Mouse (Mus musculus) embryonic facial prominence, embryonic 15.5 days (tissue): ENCODE data around the gene Tmem81. TPM values are rescaled to one million over a fixed set of nuclear protein-coding genes. Genes with fewer than 3 reads are reported as not detected.

Source experiments
- ATAC-seq: fragments of 200-750 bp; cut with Nextera tagmentation; 2 replicates; pipeline ENCODE4 v1.8.0; 2017; ENCODE audit warnings: low read depth, moderate TSS enrichment; ENCODE audit not compliant: insufficient number of reproducible peaks, low FRiP score, low TSS enrichment
- H3K27ac ChIP-seq: fragments of 300-500 bp; sonication (generic); replicated peaks from 2 replicates; pipeline ENCODE4 v1.5.1; 2015; ENCODE audit warnings: mild to moderate bottlenecking, inconsistent platforms
- H3K27me3 ChIP-seq: fragments of 300-500 bp; sonication (generic); 2 replicates; pipeline ENCODE4 v1.6.1; 2015; ENCODE audit warnings: inconsistent platforms
- H3K36me3 ChIP-seq: fragments of 300-500 bp; sonication (generic); 2 replicates; pipeline ENCODE4 v1.6.1; 2015; ENCODE audit warnings: mild to moderate bottlenecking, inconsistent platforms
- H3K4me1 ChIP-seq: fragments of 300-500 bp; sonication (generic); 2 replicates; pipeline ENCODE4 v1.6.1; 2015; ENCODE audit warnings: inconsistent platforms
- H3K4me2 ChIP-seq: fragments of 300-500 bp; sonication (generic); replicated peaks from 2 replicates; pipeline ENCODE4 v1.6.1; 2015; ENCODE audit warnings: mild to moderate bottlenecking, inconsistent platforms
- H3K4me3 ChIP-seq: fragments of 300-500 bp; sonication (generic); replicated peaks from 2 replicates; pipeline ENCODE4 v1.5.1; 2015; ENCODE audit warnings: mild to moderate bottlenecking, inconsistent platforms
- H3K9ac ChIP-seq: fragments of 300-500 bp; sonication (generic); 2 replicates; pipeline ENCODE4 v1.6.1; 2015; ENCODE audit warnings: inconsistent platforms
- H3K9me3 ChIP-seq: fragments of 300-500 bp; sonication (generic); replicated peaks from 2 replicates; pipeline ENCODE4 v1.6.1; 2016; ENCODE audit warnings: inconsistent platforms
- WGBS: fragments of 180-500 bp; shearing (Covaris S2); methylation state at CpG from one replicate; pipeline ENCODE4 v1.1.7; 2015; 5-methylcytosine and 5-hydroxymethylcytosine counted together
- polyA plus RNA-seq: library from polyadenylated mRNA; unstranded; fragments of >200 nt; fragmentation: Nextera tagmentation; extraction: Ambion mirVana; gene quantifications from 2 replicates; pipeline ENCODE4 v1.2.1, GENCODE M21; 2015

The Tmem81 gene
- polyA plus RNA-seq, 1 experiment from 2014 or later = 1.9 TPM

DNA sequence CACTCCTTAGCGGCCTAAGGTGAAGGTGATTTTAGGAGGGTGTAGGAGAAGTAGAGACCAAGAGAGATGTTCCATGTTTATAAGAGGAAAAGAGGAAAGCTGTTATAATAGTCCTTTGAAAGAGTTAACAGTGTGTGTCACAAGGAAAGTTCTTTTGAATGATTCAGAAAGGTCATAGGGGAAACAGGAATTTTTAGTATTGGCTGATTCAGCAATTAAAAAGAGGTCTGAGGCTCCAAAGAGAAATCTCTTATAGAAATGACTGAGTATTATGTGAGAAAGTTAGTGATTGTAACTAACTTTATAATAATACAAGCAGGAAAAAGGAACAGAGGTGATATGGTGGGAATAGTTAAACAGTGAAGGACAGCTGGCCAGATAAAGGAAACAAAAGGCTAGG is 26.6 kb upstream of the Tmem81 start:
- WGBS = 93% methylated on average over 1 of the region's 1 CpGs
- no peak for ATAC-seq

DNA sequence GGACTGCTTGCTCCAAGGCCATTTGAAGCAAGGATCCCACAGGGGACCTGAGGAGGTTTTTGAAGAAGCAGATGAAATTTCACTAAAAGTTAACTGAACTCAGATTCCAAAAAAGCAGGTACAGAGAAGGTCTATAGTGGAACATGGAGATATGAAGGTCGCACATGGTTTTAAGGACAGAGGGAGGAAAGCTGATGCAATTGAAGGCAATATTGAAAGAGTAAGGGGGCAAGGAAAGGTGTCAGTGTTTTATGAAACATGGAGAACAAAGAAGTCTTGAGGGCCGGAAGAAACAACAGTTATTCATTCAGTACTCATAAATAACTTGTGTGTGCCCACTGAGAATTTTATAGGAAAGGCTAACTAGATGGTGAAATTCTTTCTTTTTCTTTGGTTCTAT is 24.4 kb upstream of the Tmem81 start:
- no peak overlapping the region for H3K4me3 ChIP-seq
- H3K4me1 ChIP-seq = peaks cover 14% of the 10 kb centered on the region
- ATAC-seq = no peak
- WGBS = 89% methylated on average over 2 of the region's 2 CpGs
- H3K9me3 ChIP-seq = no peaks in the 10 kb centered on the region
- H3K9ac ChIP-seq = no peak overlapping the region
- no peak overlapping the region for H3K27ac ChIP-seq
- H3K4me2 ChIP-seq = no peak overlapping the region
- peaks cover 5% of the 10 kb centered on the region; the same call in 1 of the 2 replicates for H3K36me3 ChIP-seq
- H3K27me3 ChIP-seq = no peaks in the 10 kb centered on the region

More for the DNA sequence above, 26.6 kb upstream of the Tmem81 start:
- H3K27me3 ChIP-seq = no peaks in the 10 kb centered on the region
- no peak overlapping the region for H3K9ac ChIP-seq
- H3K36me3 ChIP-seq = no peaks in the 10 kb centered on the region
- H3K4me2 ChIP-seq = no peak overlapping the region
- H3K4me3 ChIP-seq = no peak overlapping the region
- H3K27ac ChIP-seq = no peak overlapping the region
- peaks cover 14% of the 10 kb centered on the region for H3K4me1 ChIP-seq
- no peaks in the 10 kb centered on the region for H3K9me3 ChIP-seq

- no peak overlapping the region for H3K27ac ChIP-seq
- no peak for ATAC-seq
- whole genome bisulfite sequencing = 87% methylated on average over 3 of the region's 3 CpGs
These were observed 22.8 kb upstream of the Tmem81 start for GRCm38 (mm10) chr1:132483234-132483633.

GRCm38 (mm10) chr1:132483759-132484158 is 22.3 kb upstream of the Tmem81 start:
- H3K4me2 ChIP-seq = no peak overlapping the region
- 91% methylated on average over 6 of the region's 6 CpGs for WGBS
- no peaks in the 10 kb centered on the region for H3K27me3 ChIP-seq
- peaks cover 16% of the 10 kb centered on the region for H3K36me3 ChIP-seq
- H3K27ac ChIP-seq = no peak overlapping the region
- H3K4me1 ChIP-seq = peaks cover 5% of the 10 kb centered on the region; the same call in 1 of the 2 replicates
- ATAC-seq = no peak
- no peak overlapping the region for H3K4me3 ChIP-seq
- no peaks in the 10 kb centered on the region for H3K9me3 ChIP-seq
- H3K9ac ChIP-seq = no peak overlapping the region

More at GRCm38 (mm10) chr1:132483234-132483633, 22.8 kb upstream of the Tmem81 start:
- peaks cover 11% of the 10 kb centered on the region for H3K36me3 ChIP-seq
- no peak overlapping the region for H3K9ac ChIP-seq
- no peaks in the 10 kb centered on the region for H3K27me3 ChIP-seq
- no peak overlapping the region for H3K4me3 ChIP-seq
- no peaks in the 10 kb centered on the region for H3K9me3 ChIP-seq
- H3K4me2 ChIP-seq = no peak overlapping the region
- peaks cover 9% of the 10 kb centered on the region for H3K4me1 ChIP-seq

DNA sequence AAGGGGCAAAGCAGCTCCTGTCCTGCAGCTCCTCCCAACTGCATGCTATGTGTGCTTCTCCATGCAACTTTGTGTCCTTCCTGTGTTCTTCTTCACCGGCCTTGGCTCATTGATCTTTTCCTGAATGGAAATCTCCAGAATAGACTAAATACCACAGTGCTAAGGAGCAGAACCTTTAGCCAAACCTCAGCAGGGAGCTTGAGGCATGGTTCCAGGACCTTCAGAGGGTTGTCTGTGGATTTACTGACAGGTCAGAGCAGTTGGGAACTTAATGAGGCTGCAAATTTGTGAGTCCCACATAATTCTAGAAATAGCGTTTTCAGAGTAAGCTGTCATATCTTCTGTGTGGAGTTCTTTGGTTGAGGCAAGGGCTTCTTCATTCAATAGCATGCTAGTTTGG is 5.5 kb upstream of the Tmem81 start:
- Histone ChIP-seq H3K9me3 (no peaks in the 10 kb centered on the region), H3K27ac (no peak overlapping the region), H3K27me3 (no peaks in the 10 kb centered on the region), H3K4me1 (no peaks in the 10 kb centered on the region), H3K9ac (no peak overlapping the region), H3K36me3 (peaks cover 82% of the 10 kb centered on the region), H3K4me3 (no peak overlapping the region), H3K4me2 (no peak overlapping the region)
- no peak for ATAC-seq
- 97% methylated on average over 2 of the region's 2 CpGs for WGBS

DNA sequence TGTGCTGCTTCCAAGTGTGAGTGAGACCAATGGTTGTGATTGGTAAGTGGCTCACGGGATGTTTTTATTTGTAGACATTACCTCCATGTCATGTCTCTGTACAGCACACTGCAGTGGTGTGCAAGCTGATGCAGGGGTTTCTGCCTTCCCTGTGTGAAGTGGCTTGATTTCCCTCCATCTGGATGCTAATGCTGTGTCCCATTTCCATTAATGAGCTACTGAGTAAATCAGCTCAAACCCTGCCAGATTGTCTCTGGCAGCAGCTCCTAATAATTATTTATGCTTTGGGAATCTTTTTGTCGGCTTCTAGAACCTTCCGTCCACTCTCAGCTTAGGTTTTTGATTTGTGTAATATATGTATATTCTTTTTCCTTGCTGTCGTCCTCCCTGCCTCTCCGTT is 875 bp upstream of the Tmem81 start:
- H3K4me3 ChIP-seq = no peak overlapping the region
- H3K27ac ChIP-seq = no peak overlapping the region
- no peak overlapping the region for H3K9ac ChIP-seq
- no peaks in the 10 kb centered on the region for H3K4me1 ChIP-seq
- no peaks in the 10 kb centered on the region for H3K9me3 ChIP-seq
- ATAC-seq = no peak
- 92% methylated on average over 5 of the region's 5 CpGs for WGBS
- H3K4me2 ChIP-seq = no peak overlapping the region
- peaks cover 68% of the 10 kb centered on the region for H3K36me3 ChIP-seq
- H3K27me3 ChIP-seq = no peaks in the 10 kb centered on the region

- ATAC-seq = no peak
- Histone ChIP-seq H3K27me3 (no peaks in the 10 kb centered on the region), H3K9ac (no peak overlapping the region), H3K27ac (no peak overlapping the region), H3K4me1 (no peaks in the 10 kb centered on the region), H3K4me3 (no peak overlapping the region), H3K4me2 (no peak overlapping the region), H3K36me3 (peaks cover 53% of the 10 kb centered on the region), H3K9me3 (no peaks in the 10 kb centered on the region)
- WGBS = 90% methylated on average over 7 of the region's 7 CpGs
These were observed 626 bp downstream of the Tmem81 start for GRCm38 (mm10) chr1:132506656-132507055.

GRCm38 (mm10) chr1:132509771-132510170 is 3.7 kb downstream of the Tmem81 start:
- no peak for ATAC-seq
- H3K9me3 ChIP-seq = no peaks in the 10 kb centered on the region
- no peak overlapping the region for H3K4me3 ChIP-seq
- no peak overlapping the region for H3K4me2 ChIP-seq
- no peak overlapping the region for H3K9ac ChIP-seq
- no peaks in the 10 kb centered on the region for H3K4me1 ChIP-seq
- H3K27me3 ChIP-seq = no peaks in the 10 kb centered on the region
- peaks cover 29% of the 10 kb centered on the region for H3K36me3 ChIP-seq
- H3K27ac ChIP-seq = no peak overlapping the region
- WGBS = 80% methylated on average over 5 of the region's 5 CpGs

DNA sequence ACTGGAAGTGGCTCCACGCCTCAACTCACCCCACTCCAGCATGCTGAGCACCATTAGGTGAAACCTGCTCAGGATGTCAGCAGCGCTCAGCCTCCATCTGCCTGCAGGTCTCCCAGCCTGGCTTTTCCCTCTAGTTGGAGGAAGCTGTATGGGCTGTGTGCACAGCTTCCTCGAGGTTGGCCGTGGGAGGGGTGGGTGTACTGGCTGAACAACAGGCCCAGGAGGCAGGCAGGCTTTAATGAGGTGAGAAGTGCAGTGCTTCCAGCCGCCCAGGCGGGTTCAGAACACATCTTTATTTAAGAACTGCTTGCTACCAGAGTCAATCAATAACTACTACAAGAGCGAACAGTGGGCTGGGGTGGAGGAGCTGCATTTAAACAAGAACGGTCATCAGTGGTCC is 5.5 kb downstream of the Tmem81 start:
- no peak overlapping the region for H3K9ac ChIP-seq
- no peaks in the 10 kb centered on the region for H3K27me3 ChIP-seq
- H3K4me1 ChIP-seq = no peaks in the 10 kb centered on the region
- 61% methylated on average over 8 of the region's 8 CpGs for WGBS
- H3K4me2 ChIP-seq = no peak overlapping the region
- H3K36me3 ChIP-seq = peaks cover 19% of the 10 kb centered on the region
- H3K27ac ChIP-seq = no peak overlapping the region
- no peak overlapping the region for H3K4me3 ChIP-seq
- no peaks in the 10 kb centered on the region for H3K9me3 ChIP-seq
- no peak for ATAC-seq

- Histone ChIP-seq H3K36me3 (peaks cover 15% of the 10 kb centered on the region), H3K27me3 (no peaks in the 10 kb centered on the region), H3K4me2 (no peak overlapping the region), H3K4me1 (no peaks in the 10 kb centered on the region), H3K27ac (no peak overlapping the region), H3K9me3 (no peaks in the 10 kb centered on the region), H3K9ac (no peak overlapping the region), H3K4me3 (no peak overlapping the region)
- WGBS = 74% methylated on average over 8 of the region's 8 CpGs
- no peak for ATAC-seq
These were observed 6.1 kb downstream of the Tmem81 start for GRCm38 (mm10) chr1:132512106-132512505.

DNA sequence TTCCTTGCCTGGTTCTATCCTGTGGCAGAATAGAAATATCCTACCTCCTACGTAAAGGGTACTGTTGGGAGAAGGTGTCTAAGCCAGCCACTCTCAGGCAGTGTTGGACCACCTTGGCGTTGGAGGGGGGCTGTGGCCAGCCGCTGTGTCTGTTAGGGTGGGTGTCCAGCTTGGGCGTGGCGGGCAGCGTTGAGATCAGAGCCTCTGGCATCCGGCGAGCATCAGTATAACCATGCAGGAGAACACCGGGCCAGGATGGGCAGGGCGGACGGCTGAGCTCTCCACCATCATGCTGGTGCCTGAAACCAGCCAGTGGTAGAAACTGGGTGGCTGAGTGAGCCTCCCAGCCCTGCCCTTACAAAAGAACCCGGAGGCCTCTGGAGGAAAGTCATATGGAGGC is 9.3 kb downstream of the Tmem81 start:
- WGBS = 91% methylated on average over 12 of the region's 12 CpGs
- peaks cover 5% of the 10 kb centered on the region; the same call in 1 of the 2 replicates for H3K4me1 ChIP-seq
- H3K27me3 ChIP-seq = no peaks in the 10 kb centered on the region
- ATAC-seq = no peak
- no peaks in the 10 kb centered on the region for H3K9me3 ChIP-seq
- H3K27ac ChIP-seq = no peak overlapping the region
- no peaks in the 10 kb centered on the region for H3K36me3 ChIP-seq
- H3K4me3 ChIP-seq = no peak overlapping the region
- no peak overlapping the region for H3K9ac ChIP-seq
- H3K4me2 ChIP-seq = no peak overlapping the region

GRCm38 (mm10) chr1:132516776-132517175 is 10.7 kb downstream of the Tmem81 start:
- no peaks in the 10 kb centered on the region for H3K9me3 ChIP-seq
- no peak overlapping the region for H3K4me3 ChIP-seq
- H3K27ac ChIP-seq = no peak overlapping the region
- ATAC-seq = no peak
- no peak overlapping the region for H3K4me2 ChIP-seq
- WGBS = 91% methylated on average over 11 of the region's 11 CpGs
- H3K9ac ChIP-seq = no peak overlapping the region
- no peaks in the 10 kb centered on the region for H3K36me3 ChIP-seq
- H3K27me3 ChIP-seq = no peaks in the 10 kb centered on the region
- peaks cover 6% of the 10 kb centered on the region; the same call in 1 of the 2 replicates for H3K4me1 ChIP-seq
